Mouse (Mus musculus): Measurements from ENCODE around the gene Hist1h2ak.
A peak's percentile ranks its signal among the peaks of the same experiment; 100 is the strongest.
"Not testable (repeated sequence)": the region's sequence is repeated elsewhere in the genome, so short reads cannot be mapped to it uniquely, and the experiment has no call there.

The Hist1h2ak gene

GRCm38 (mm10) chr13:21753524-21754285, at the start of gene Hist1h2ak, which contains the start of gene Hist1h2bn:
Hist1h2ak (minus strand) TSS chr13:21753827.
Hist1h2bn (plus strand) TSS chr13:21754123.
- peak; percentile 87 for DNase-seq

- DNase-seq = not testable (repeated sequence)
Measured at GRCm38 (mm10) chr13:21803058-21803457, 49.4 kb upstream of the Hist1h2ak start.

- not testable (repeated sequence) for DNase-seq
Measured at GRCm38 (mm10) chr13:21797163-21797562, 43.5 kb upstream of the Hist1h2ak start.

- no peak for DNase-seq
Measured at GRCm38 (mm10) chr13:21795584-21795983, 42.0 kb upstream of the Hist1h2ak start.

- no peak for DNase-seq
Measured at GRCm38 (mm10) chr13:21790601-21791283, 37.1 kb upstream of the Hist1h2ak start.

GRCm38 (mm10) chr13:21789925-21790324, 36.3 kb upstream of the Hist1h2ak start:
- no peak for DNase-seq

GRCm38 (mm10) chr13:21787760-21788593, 34.4 kb upstream of the Hist1h2ak start:
- no peak for DNase-seq

- peak; percentile 96 for DNase-seq
Measured at GRCm38 (mm10) chr13:21786899-21787629, 33.4 kb upstream of the Hist1h2ak start, which contains the start of the genes Hist1h2an and Hist1h2bp. Hist1h2an (minus strand) TSS chr13:21787218. Hist1h2bp (plus strand) TSS chr13:21787461.

GRCm38 (mm10) chr13:21786189-21786898, 32.7 kb upstream of the Hist1h2ak start:
- no peak for DNase-seq

- DNase-seq = no peak
Measured at GRCm38 (mm10) chr13:21784311-21784710, 30.7 kb upstream of the Hist1h2ak start.

GRCm38 (mm10) chr13:21783734-21784161, 30.1 kb upstream of the Hist1h2ak start:
- DNase-seq = peak; percentile 42

- DNase-seq = peak; percentile 76
Measured at GRCm38 (mm10) chr13:21783255-21783617, 29.6 kb upstream of the Hist1h2ak start, which contains the start of gene Hist1h3i. Hist1h3i (minus strand) TSS chr13:21783370.

GRCm38 (mm10) chr13:21782361-21783254, 29.0 kb upstream of the Hist1h2ak start:
- DNase-seq = not testable (repeated sequence)

GRCm38 (mm10) chr13:21781639-21782038, 28.0 kb upstream of the Hist1h2ak start:
- no peak for DNase-seq

- DNase-seq = no peak
Measured at GRCm38 (mm10) chr13:21781021-21781555, 27.5 kb upstream of the Hist1h2ak start.

GRCm38 (mm10) chr13:21779767-21780731, 26.4 kb upstream of the Hist1h2ak start, which contains the start of gene Hist1h1b:
Hist1h1b (minus strand) TSS chr13:21780625.
- DNase-seq = peak; percentile 53

- DNase-seq = peak; percentile 88
Measured at GRCm38 (mm10) chr13:21778814-21779766, 25.5 kb upstream of the Hist1h2ak start.
